Mouse (Mus musculus) c-Kit-negative CD71-positive TER-119-positive erythroid progenitor cells, embryonic 14.5 days (primary cell): Measurements from ENCODE around the gene Bahcc1.

Source experiments
- DNase-seq: peaks from one replicate; pipeline ENCODE4 v3.0.0-alpha.2; 2013; ENCODE audit warnings: low read depth, low spot score

The Bahcc1 gene

GRCm38 (mm10) chr11:120232230-120233097 lies at the start of gene Bahcc1:
Bahcc1 (plus strand) TSS chr11:120232947.
- peak; percentile 63 for DNase-seq

DNA sequence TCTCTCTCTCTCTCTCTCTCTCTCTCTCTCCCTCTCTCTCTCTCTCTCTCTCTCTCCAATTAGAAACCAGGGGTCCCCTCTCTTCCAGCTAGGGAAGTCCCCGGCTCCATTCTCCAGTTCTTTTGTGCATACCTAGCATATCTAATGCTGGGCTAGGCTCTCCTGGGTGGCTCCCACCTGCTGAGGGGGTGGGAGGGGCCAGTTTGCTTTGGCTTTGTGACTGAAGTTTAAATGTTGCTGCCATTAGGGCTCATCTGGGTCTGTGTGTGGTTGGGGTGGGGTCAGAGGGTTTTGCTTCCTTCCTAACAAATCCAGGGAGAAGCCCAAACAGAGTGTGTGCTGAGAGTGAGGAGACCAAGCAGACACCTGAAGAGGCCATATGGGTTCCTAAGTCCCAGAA lies 49.6 kb upstream of the Bahcc1 start:
- no peak for DNase-seq

DNA sequence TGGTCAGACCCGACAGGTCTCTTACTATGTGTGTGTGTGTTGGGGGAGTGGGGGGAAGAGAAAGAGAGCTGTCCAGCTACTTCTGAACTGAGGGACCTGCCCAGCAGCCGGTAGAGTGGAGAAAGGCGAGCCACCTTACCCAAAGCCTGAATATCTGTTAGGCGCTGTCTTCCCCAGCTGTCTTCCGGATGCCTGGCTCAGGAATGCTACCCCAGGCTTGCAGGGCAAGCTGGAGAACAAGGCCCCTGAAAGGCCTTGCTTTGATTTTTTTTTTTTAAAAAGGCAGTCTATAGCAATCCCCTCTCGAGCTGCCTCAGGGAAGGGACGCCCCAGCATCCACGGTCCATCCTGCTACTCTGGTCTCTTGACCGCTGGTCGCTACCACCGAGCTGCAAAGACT lies 49.0 kb upstream of the Bahcc1 start:
- DNase-seq: no peak

- DNase-seq: no peak
Observed at GRCm38 (mm10) chr11:120184371-120185315, 48.1 kb upstream of the Bahcc1 start.

- no peak for DNase-seq
Observed at GRCm38 (mm10) chr11:120185316-120186141, 47.2 kb upstream of the Bahcc1 start.

GRCm38 (mm10) chr11:120186145-120186740 lies 46.5 kb upstream of the Bahcc1 start:
- no peak for DNase-seq

DNA sequence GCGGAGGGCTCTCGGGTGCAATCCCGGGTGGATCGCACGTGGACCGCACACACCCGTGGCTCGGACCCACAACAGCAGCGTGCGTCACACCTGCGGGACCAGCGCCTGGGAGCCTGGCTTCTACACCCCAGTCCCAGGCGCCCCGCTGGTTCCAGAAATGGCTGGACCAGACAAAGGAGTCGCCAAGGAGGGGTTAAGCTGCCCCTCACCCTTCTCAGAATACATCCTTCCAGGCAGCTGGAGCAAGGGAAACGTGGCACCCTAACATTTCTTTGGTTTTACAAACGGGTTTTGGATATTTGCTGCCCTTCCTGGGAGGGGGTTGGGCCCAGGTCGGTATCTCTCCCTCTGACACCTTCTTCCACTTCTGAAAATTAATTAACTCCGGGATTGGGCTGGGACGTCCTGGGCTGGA lies 45.9 kb upstream of the Bahcc1 start:
- DNase-seq: no peak

GRCm38 (mm10) chr11:120187236-120188101 lies 45.3 kb upstream of the Bahcc1 start:
- DNase-seq: no peak

DNA sequence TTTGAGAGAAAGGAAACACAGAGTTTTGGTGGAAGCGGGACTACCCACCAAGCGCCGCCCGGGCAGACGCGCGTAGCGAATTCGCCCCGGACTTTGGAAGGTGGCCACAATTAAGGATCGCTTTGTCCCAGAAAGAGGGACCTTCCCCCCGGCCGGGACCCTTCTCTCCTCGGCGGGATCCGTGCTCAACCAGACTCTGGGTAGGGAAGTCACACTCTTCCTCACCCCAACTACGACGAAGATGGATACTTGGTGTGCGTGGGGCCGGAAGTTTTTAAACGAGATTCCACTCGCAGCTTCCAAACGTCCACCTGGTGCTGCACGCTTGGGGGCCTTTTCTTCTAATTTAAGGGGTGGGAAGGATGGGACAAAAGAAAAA lies 44.7 kb upstream of the Bahcc1 start:
- DNase-seq: no peak

GRCm38 (mm10) chr11:120188481-120189441 lies 44.0 kb upstream of the Bahcc1 start:
- no peak for DNase-seq

DNA sequence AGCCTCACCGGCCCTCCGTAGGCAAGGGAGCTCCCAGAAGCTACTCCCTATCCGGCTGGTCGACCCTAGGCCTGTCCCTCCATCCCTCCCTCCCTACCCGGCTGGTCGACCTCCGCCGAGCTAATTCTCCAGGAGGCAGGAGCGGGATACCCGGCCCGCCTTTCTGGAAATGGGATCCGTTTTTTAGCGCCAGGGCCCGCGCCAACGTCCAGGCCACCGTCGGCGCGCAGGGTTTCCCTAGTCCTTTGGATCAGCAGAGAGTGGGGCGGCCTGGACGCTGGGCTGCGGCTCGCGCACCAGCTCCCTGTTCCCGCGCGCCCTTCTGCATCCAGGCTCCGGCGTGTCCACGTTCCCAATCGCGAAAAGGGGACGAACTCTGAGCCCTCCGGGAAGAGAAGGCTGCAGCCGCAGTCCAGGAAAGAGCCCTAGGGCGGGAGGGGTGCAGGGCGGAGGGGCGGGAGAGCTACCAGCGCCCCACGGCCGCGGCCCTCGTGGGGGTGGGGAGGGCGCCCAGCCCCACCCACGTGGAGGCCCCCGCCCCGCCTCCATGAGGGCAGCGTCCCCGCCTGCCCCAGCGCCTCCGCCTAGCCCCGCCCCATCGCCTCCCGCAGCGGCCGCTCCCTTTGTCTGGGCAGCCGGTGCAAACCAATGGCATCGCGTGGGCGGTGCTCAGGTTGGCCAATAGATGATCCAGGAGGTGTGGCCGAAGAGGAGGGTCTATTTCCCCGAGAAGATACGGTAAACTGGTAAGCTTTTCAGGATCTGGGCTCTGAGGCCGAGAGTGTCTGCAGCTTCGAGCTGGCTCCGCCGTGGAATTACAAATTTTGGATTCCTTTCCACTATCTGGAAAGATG lies 43.1 kb upstream of the Bahcc1 start:
- DNase-seq: peak; percentile 28

DNA sequence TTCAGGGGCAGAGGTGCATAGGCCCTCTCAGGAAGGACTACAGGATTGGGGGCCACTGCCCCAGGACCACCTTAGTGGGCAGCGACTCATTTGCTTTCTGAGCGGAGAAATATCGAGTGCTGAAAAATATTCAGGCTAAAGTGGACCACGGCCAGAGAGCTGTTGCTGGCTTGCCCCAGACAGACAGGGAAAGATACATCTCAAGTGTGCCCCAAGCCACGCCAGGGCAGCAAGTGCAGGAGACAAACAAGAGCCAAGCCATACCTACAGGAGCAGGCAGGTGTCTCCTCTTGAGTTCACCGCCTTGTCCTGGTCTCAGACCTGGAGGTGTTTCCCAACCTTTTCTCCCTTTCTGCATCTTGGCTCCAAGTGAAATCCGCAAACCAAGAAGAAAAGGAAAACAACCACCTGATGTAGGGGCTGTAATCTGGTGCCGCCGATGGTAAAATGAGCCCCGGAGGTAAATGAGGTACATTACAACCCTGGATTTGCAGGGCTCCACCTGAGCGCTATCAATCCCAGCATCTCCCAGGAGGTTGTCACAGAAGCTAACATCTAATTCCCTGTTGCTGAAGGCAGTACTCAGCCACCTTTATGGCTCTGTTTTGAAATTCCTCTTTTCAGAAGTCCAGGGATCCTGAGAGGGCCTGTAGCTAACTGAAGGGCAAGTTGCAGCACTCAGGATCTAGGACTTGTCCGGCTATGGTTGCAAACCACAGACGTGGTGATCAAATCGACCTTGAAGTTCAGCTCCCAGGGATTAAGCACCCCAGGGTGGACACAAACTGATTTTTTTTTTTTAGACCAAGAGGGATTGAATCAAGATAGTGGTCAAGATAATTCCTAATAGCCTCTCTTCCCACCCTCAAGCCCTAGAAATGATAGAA lies 42.0 kb upstream of the Bahcc1 start:
- DNase-seq: no peak

- DNase-seq: no peak
Observed at GRCm38 (mm10) chr11:120198831-120199230, 33.9 kb upstream of the Bahcc1 start.

GRCm38 (mm10) chr11:120199766-120200165 lies 33.0 kb upstream of the Bahcc1 start:
- no peak for DNase-seq

DNA sequence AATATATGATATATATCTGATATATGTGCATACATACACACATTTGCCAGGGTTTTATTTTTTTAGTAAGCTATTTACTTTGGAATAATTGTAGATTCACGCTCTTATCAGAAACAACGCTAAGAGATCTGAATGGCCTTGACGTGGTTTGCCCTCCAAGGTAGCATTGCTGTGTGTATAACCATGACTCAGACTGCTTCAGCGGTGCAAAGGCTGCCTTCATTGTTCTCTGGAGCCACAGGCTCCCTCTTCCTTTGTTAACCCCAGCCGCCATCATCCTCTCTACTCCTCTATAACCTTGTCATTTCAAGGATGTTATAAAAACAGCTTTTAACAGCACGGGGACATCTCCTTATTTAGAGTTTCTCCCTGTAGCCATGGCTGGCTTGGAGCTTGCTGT lies 32.1 kb upstream of the Bahcc1 start:
- no peak for DNase-seq

- no peak for DNase-seq
Observed at GRCm38 (mm10) chr11:120204200-120204599, 28.5 kb upstream of the Bahcc1 start.

DNA sequence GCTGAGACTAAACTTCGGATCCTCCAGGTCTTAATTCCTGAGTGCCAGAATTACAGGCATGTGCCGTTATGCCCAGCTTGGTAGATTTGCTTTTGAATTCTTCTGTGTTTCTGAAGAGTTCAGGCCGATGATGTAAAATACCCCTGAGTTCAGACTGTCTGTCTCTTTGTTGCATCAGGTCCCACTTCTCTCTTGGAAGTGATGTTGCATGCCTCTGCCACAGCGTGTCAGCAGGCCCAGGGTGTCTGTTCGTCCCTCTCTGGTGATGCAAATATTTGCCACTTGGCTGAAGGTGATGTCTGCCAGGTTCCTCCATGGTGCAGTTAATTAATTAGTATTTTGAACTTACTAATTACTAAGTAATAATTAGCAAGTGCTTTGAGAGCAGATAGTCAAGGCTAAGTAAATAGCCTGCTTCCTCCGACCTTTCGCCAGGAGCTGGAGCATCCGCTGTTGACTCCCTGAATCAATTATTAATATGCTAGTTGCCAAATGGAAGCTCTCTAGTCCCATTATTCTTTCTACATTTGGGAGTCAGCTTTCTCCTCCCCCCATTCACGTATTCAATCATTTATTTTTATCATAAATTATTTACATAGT lies 26.6 kb upstream of the Bahcc1 start:
- no peak for DNase-seq
